9 mouse cellular contexts compared by ENCODE assay signal in genomic region chr1:134075532-134075931, GRCm38 (mm10). TPM values are rescaled to one million over a fixed set of nuclear protein-coding genes. Genes with fewer than 3 reads are reported as not detected.
DNase-seq lines count a peak whose midpoint lies in the region; ATAC-seq and TF ChIP-seq lines count a peak whose summit lies in the region.
"Had no signal": no experiment of that assay in that cellular context is flagged by ENCODE, and none has a peak within 500 bp of the region (broad histone marks: within the 10 kb centered on the region; RNA-seq: fewer than 3 reads in every experiment).

No protein-coding gene starts in this region.

- no peaks in the 10 kb centered on the region for H3K9me3 ChIP-seq in heart, embryonic 15.5 days (replicated peaks)
- no peaks in the 10 kb centered on the region for H3K9me3 ChIP-seq in embryonic facial prominence, embryonic 15.5 days (replicated peaks)
- H3K9me3 ChIP-seq in hindbrain, postnatal 0 days (ENCODE audit: low read length), result no peaks in the 10 kb centered on the region
- no peaks in the 10 kb centered on the region for H3K9me3 ChIP-seq in midbrain, embryonic 16.5 days (replicated peaks; ENCODE audit: control insufficient read depth, low read length, poor library complexity, severe bottlenecking)

- no peaks in the 10 kb centered on the region for H3K27me3 ChIP-seq in heart, embryonic 15.5 days
- H3K27me3 ChIP-seq in embryonic facial prominence, embryonic 15.5 days, result no peaks in the 10 kb centered on the region
- no peaks in the 10 kb centered on the region for H3K27me3 ChIP-seq in hindbrain, postnatal 0 days (ENCODE audit: insufficient read depth, low read length)
- H3K27me3 ChIP-seq in midbrain, embryonic 16.5 days (ENCODE audit: control insufficient read depth, insufficient read depth, low read depth, low read length), result no peaks in the 10 kb centered on the region

- peaks cover 76% of the 10 kb centered on the region for H3K4me1 ChIP-seq in heart, embryonic 15.5 days (replicated peaks)
- H3K4me1 ChIP-seq in embryonic facial prominence, embryonic 15.5 days, result peaks cover 54% of the 10 kb centered on the region
- H3K4me1 ChIP-seq in hindbrain, postnatal 0 days (ENCODE audit: insufficient read depth, low read length), result peaks cover 34% of the 10 kb centered on the region
- H3K4me1 ChIP-seq in midbrain, embryonic 16.5 days (ENCODE audit: control insufficient read depth, insufficient read depth, low read length), result peaks cover 26% of the 10 kb centered on the region

- no peak overlapping the region; the same call in 1 of the 2 replicates for H3K27ac ChIP-seq in heart, embryonic 15.5 days
- H3K27ac ChIP-seq in embryonic facial prominence, embryonic 15.5 days (replicated peaks), result no peak overlapping the region
- H3K27ac ChIP-seq in hindbrain, postnatal 0 days, result no peak overlapping the region
- H3K27ac ChIP-seq in midbrain, embryonic 16.5 days (ENCODE audit: low read length), result no peak overlapping the region

- H3K36me3 ChIP-seq in heart, embryonic 15.5 days, result peaks cover 10% of the 10 kb centered on the region; the same call in 1 of the 2 replicates
- H3K36me3 ChIP-seq in embryonic facial prominence, embryonic 15.5 days, result 0 out of 2 replicates have a peak, but pooled peaks cover 6% of the 10 kb centered on the region
- 0 out of 2 replicates have a peak, but pooled peaks cover 5% of the 10 kb centered on the region for H3K36me3 ChIP-seq in hindbrain, postnatal 0 days (ENCODE audit: insufficient read depth, low read length)
- H3K36me3 ChIP-seq in midbrain, embryonic 16.5 days (ENCODE audit: control insufficient read depth, insufficient read depth, low read length), result no peaks in the 10 kb centered on the region

- peak overlapping the region; percentile 81 for H3K4me2 ChIP-seq in heart, embryonic 15.5 days
- H3K4me2 ChIP-seq in embryonic facial prominence, embryonic 15.5 days (replicated peaks), result 0 out of 2 replicates have a peak overlapping the region, but pooled peaks have one; percentile 34
- H3K4me2 ChIP-seq in hindbrain, postnatal 0 days (ENCODE audit: low read depth, low read length), result peak overlapping the region; percentile 80
- H3K4me2 ChIP-seq in midbrain, embryonic 16.5 days (ENCODE audit: low read length), result peak overlapping the region; percentile 76

- peak overlapping the region; percentile 83; the same call in 1 of the 2 replicates for H3K4me3 ChIP-seq in heart, embryonic 15.5 days
- H3K4me3 ChIP-seq in embryonic facial prominence, embryonic 15.5 days (replicated peaks), result no peak overlapping the region
- 0 out of 2 replicates have a peak overlapping the region, but pooled peaks have one; percentile 7 for H3K4me3 ChIP-seq in hindbrain, postnatal 0 days (ENCODE audit: low read length)
- H3K4me3 ChIP-seq in midbrain, embryonic 16.5 days (ENCODE audit: low read depth, low read length), result peak overlapping the region; percentile 54

- H3K9ac ChIP-seq in heart, embryonic 15.5 days, result 0 out of 2 replicates have a peak overlapping the region, but pooled peaks have one; percentile 19
- H3K9ac ChIP-seq in embryonic facial prominence, embryonic 15.5 days, result no peak overlapping the region
- H3K9ac ChIP-seq in hindbrain, postnatal 0 days (replicated peaks; ENCODE audit: low read length), result no peak overlapping the region
- H3K9ac ChIP-seq in midbrain, embryonic 16.5 days (ENCODE audit: low read depth, low read length), result no peak overlapping the region

- no peak for TF ChIP-seq CTCF in hindbrain, postnatal 0 days (IDR thresholded peaks at IDR 0.05; ENCODE audit: low read depth)

- 87% methylated on average over 8 of the region's 8 CpGs for WGBS in heart, embryonic 15.5 days
- WGBS in embryonic facial prominence, embryonic 15.5 days, result 85% methylated on average over 8 of the region's 8 CpGs
- WGBS in hindbrain, postnatal 0 days, result 73% methylated on average over 8 of the region's 8 CpGs
- WGBS in midbrain, embryonic 16.5 days, result 86% methylated on average over 8 of the region's 8 CpGs

- DNase-seq in heart, postnatal 4 days, result no peak
- DNase-seq in hindbrain, postnatal 0 days (ENCODE audit: low spot score), result no peak
- no peak for DNase-seq in right cerebral cortex, adult 2 months (ENCODE audit: low spot score in 2 of 2)
- DNase-seq in ovary, adult 18-20 months (ENCODE audit: low spot score), result no peak
- DNase-seq in kidney, postnatal 25 days, result no peak
- DNase-seq: adrenal gland, postnatal 14 days had no signal

- ATAC-seq in heart, embryonic 15.5 days (replicated peaks; ENCODE audit: insufficient number of reproducible peaks, insufficient read depth, low FRiP score, low read depth), result no peak
- ATAC-seq in embryonic facial prominence, embryonic 15.5 days (ENCODE audit: insufficient number of reproducible peaks, low FRiP score, low TSS enrichment, low read depth), result no peak
- no peak for ATAC-seq in hindbrain, postnatal 0 days
- no peak for ATAC-seq in midbrain, embryonic 16.5 days

RNA-seq across cellular contexts. Expression of gene Btg2, which starts 3.4 kb away (rescaled TPM):
- 36.9 and 45.4 TPM in 2 replicates for polyA plus RNA-seq in heart, embryonic 15.5 days (2015; fragmentation: Nextera tagmentation; extraction: Ambion mirVana)
- total RNA-seq in heart, postnatal 4 days (2021), result 10 to 100 TPM; 27.5 to 36.2 TPM
- polyA plus RNA-seq in embryonic facial prominence, embryonic 15.5 days (2015; fragmentation: Nextera tagmentation; extraction: Ambion mirVana), result 39.9 and 41.3 TPM in 2 replicates
- 11.2 and 26.1 TPM in 2 replicates for total RNA-seq in hindbrain, postnatal 0 days (2014; rRNA removed)
- polyA plus RNA-seq in hindbrain, postnatal 0 days (2015; fragmentation: Nextera tagmentation; extraction: Ambion mirVana), result 13.2 and 14.8 TPM in 2 replicates
- polyA plus RNA-seq in midbrain, embryonic 16.5 days (2015; fragmentation: Nextera tagmentation; extraction: Ambion mirVana), result 27.2 and 34.9 TPM in 2 replicates

RNA-seq across cellular contexts. Expression of gene Chit1, which starts 35.5 kb away (rescaled TPM):
- polyA plus RNA-seq in heart, embryonic 15.5 days (2015; fragmentation: Nextera tagmentation; extraction: Ambion mirVana), result 0.42 TPM in 2 replicates
- total RNA-seq in heart, postnatal 4 days (2021), result not detected
- 0.61 and 0.67 TPM in 2 replicates for polyA plus RNA-seq in embryonic facial prominence, embryonic 15.5 days (2015; fragmentation: Nextera tagmentation; extraction: Ambion mirVana)
- 0.14 TPM in 1 of 2 replicates, not detected in the other for total RNA-seq in hindbrain, postnatal 0 days (2014; rRNA removed)
- polyA plus RNA-seq in hindbrain, postnatal 0 days (2015; fragmentation: Nextera tagmentation; extraction: Ambion mirVana), result 0.46 and 0.48 TPM in 2 replicates
- 0.21 TPM in 1 of 2 replicates, not detected in the other for polyA plus RNA-seq in midbrain, embryonic 16.5 days (2015; fragmentation: Nextera tagmentation; extraction: Ambion mirVana)
- total RNA-seq: adrenal gland, postnatal 14 days had no signal

RNA-seq across cellular contexts. Expression of gene Fmod, which starts 38.5 kb away (rescaled TPM):
- 23.3 and 32.3 TPM in 2 replicates for polyA plus RNA-seq in heart, embryonic 15.5 days (2015; fragmentation: Nextera tagmentation; extraction: Ambion mirVana)
- total RNA-seq in heart, postnatal 4 days (2021), result 10 to 100 TPM; 18.7 to 21.9 TPM
- 22.2 and 30.8 TPM in 2 replicates for polyA plus RNA-seq in embryonic facial prominence, embryonic 15.5 days (2015; fragmentation: Nextera tagmentation; extraction: Ambion mirVana)
- total RNA-seq in hindbrain, postnatal 0 days (2014; rRNA removed), result 10.6 and 16.3 TPM in 2 replicates
- 17.0 and 21.8 TPM in 2 replicates for polyA plus RNA-seq in hindbrain, postnatal 0 days (2015; fragmentation: Nextera tagmentation; extraction: Ambion mirVana)
- polyA plus RNA-seq in midbrain, embryonic 16.5 days (2015; fragmentation: Nextera tagmentation; extraction: Ambion mirVana), result 9.8 and 15.2 TPM in 2 replicates
